Mouse (Mus musculus) cerebellum, adult 2 months (tissue): Measurements from ENCODE around the gene Dcpp3. TPM values are rescaled to one million over a fixed set of nuclear protein-coding genes. Genes with fewer than 3 reads are reported as not detected.
"Not testable (repeated sequence)": the region's sequence is repeated elsewhere in the genome, so short reads cannot be mapped to it uniquely, and the experiment has no call there.

Experiments
- DNase-seq, 2 experiments: peaks; one replicate each; pipeline ENCODE4 v3.0.0; 2021
- H3K27ac ChIP-seq: fragments of 200-500 bp; 2 replicates; pipeline ENCODE4 v1.5.1; 2012; ENCODE audit warnings: low read length, control low read depth, inconsistent platforms; ENCODE audit not compliant: insufficient read depth
- H3K27me3 ChIP-seq: fragments of 200-500 bp; 2 replicates; pipeline ENCODE4 v1.6.1; 2012; ENCODE audit warnings: inconsistent platforms, mild to moderate bottlenecking, low read length, moderate library complexity; ENCODE audit not compliant: control insufficient read depth, insufficient read depth
- H3K4me1 ChIP-seq: fragments of 200-500 bp; 2 replicates; pipeline ENCODE4 v1.6.1; 2011; ENCODE audit warnings: low read length; ENCODE audit not compliant: control insufficient read depth, insufficient read depth
- H3K4me3 ChIP-seq: fragments of 200-500 bp; replicated peaks from 2 replicates; pipeline ENCODE3; 2011; ENCODE audit warnings: mild to moderate bottlenecking, low read depth, low read length, control low read depth; ENCODE audit not compliant: insufficient read depth
- CTCF ChIP-seq: fragments of 200-500 bp; IDR thresholded peaks from 2 replicates; pipeline ENCODE4 v1.5.1; 2011; ENCODE audit warnings: low read depth, mild to moderate bottlenecking, control low read depth, low read length, moderate library complexity, borderline replicate concordance; ENCODE audit not compliant: insufficient read depth
- POLR2A ChIP-seq: fragments of 200-500 bp; IDR thresholded peaks from 2 replicates; pipeline ENCODE4 v1.6.1; 2011; ENCODE audit warnings: low read length, control low read depth, borderline replicate concordance; ENCODE audit not compliant: insufficient read depth
- WGBS: fragments of 180-500 bp; shearing (Covaris S2); methylation state at CpG from one replicate; pipeline ENCODE4 v1.1.7; 2018; 5-methylcytosine and 5-hydroxymethylcytosine counted together
- polyA plus RNA-seq: library from polyadenylated mRNA; depleted of rRNA; stranded (reverse); fragments of >200 nt; gene quantifications from 2 replicates; pipeline ENCODE4 v1.2.3, GENCODE M21; 2012; rRNA removed

Dcpp3 gene
- polyA plus RNA-seq: not detected in 2 replicates

DNA sequence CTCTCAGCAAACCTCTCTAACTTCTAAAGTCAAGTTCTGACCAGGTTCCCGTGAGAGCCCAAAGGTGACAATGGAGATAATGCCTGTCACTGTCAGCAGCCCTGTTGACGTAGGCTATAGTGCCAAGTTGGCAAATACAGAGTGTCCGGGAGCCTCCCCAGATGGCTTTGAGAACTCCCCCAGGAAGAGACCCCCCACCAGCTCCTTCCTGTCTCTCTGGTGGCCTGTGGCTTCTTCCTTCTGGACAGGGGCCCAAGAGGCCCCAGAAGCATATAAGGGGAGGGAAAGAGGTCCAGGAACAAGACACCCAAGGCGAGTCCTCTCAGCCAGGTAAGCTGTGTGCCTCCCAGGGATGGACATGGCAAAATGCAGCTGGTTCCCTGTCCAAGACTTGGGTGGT lies at the start of gene Dcpp3:
Gene Dcpp3, plus strand, starts transcription at position 301 of the 400 bp plus-strand sequence.
- not testable (repeated sequence) for H3K27me3 ChIP-seq, DNase-seq, H3K4me3 ChIP-seq, H3K4me1 ChIP-seq, H3K27ac ChIP-seq
- WGBS: 46% methylated on average over 4 of the region's 4 CpGs

- Histone ChIP-seq H3K4me3 (no peak within 1 kb of the TSS), H3K27ac (no peak within 1 kb of the TSS), H3K4me1 (no peaks in the 10 kb centered on the region), H3K27me3 (no peaks in the 10 kb centered on the region)
- TF ChIP-seq CTCF: no peak
- TF ChIP-seq POLR2A: no peak
- DNase-seq: no peak
- WGBS: 83% methylated on average over 15 of the region's 15 CpGs
Observed at GRCm38 (mm10) chr17:23867756-23868155, 49.5 kb upstream of the Dcpp3 start, which contains the start of gene Prss21. Gene Prss21 (plus strand): TSS chr17:23868056.

- 90% methylated on average over 11 of the region's 11 CpGs for WGBS
- Histone ChIP-seq H3K27ac (no peak overlapping the region), H3K4me1 (no peaks in the 10 kb centered on the region), H3K4me3 (no peak overlapping the region), H3K27me3 (no peaks in the 10 kb centered on the region)
- DNase-seq: no peak
- TF ChIP-seq POLR2A: no peak
- no peak for TF ChIP-seq CTCF
Observed at GRCm38 (mm10) chr17:23868513-23868912, 48.7 kb upstream of the Dcpp3 start.

DNA sequence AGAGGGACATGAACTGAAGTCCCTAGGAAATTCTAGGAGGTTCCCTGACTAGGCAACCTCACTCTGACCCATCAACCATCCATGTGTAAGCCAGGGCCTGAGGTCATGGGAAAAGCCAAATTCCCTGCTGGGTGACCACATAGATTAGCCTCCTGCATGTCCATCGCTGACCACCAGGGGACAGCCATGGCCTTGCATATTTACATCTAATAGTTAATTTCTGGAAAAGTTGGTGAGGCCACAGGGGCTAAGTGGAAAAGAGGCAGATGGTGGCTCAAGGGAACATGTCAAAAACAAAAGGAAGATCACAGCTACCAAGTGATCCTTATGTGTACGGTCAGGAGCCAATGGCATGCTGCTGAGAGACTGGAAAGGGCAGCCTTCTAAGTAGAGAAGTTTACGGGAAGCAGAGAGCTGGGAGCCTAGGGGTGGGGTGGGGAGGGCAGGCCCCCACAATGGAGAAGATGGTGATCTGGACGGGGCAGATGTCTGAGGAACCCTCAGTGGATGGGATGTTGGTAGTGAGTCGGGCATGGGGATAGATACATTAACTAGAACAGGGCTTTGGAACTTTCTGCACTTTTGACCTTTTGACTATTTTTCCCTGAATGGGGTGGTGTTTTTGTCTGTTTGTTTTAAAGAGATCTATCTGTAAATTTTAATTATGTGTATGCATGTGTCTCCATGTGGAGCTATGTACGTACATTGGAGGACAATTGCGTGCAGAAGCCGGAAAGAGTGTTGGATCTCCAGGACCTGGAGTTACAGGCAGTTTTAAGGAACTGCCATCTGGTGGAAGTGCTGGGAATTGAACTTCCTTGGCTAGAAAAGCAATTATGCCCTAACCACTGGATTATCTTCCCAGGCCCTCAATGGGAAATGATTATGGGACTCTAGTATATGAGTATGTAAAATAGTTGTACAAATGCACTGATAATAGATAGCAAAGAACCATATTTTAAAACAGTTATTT lies 43.1 kb upstream of the Dcpp3 start:
- 27% methylated on average over 8 of the region's 8 CpGs for WGBS
- no peaks in the 10 kb centered on the region for H3K27me3 ChIP-seq
- peak; percentile 78 for TF ChIP-seq CTCF
- TF ChIP-seq POLR2A: no peak
- H3K4me1 ChIP-seq: no peaks in the 10 kb centered on the region
- DNase-seq: peak; percentile 37 to 55
- no peak overlapping the region for H3K4me3 ChIP-seq
- H3K27ac ChIP-seq: no peak overlapping the region

GRCm38 (mm10) chr17:23876741-23877140 lies 40.5 kb upstream of the Dcpp3 start:
- peak in 1 of 2 experiments; percentile 10 for DNase-seq

DNA sequence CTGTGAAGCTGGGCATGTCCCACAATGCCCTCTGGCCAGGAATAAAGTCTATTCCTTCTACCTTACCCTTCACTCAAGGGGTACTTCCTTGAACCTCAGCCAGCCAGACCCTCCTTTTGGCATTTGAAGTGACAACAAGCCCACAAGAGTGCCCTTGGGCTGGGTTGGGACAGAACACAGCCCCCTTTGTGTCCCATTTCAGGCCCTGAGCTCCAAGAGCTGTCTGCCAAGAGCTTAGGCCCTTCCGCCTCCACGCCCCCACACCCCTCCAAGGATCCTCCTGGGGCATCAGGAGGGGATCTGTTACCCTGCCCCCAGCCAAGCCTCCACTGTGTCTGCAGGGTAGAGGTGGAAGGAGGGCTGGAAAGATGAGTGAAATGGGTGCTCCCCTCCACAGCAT lies 40.1 kb upstream of the Dcpp3 start:
- no peaks in the 10 kb centered on the region for H3K27me3 ChIP-seq
- H3K4me3 ChIP-seq: no peak overlapping the region
- H3K4me1 ChIP-seq: no peaks in the 10 kb centered on the region
- H3K27ac ChIP-seq: no peak overlapping the region
- TF ChIP-seq POLR2A: no peak
- no peak for TF ChIP-seq CTCF
- no peak for DNase-seq
- WGBS: 59% methylated on average over 2 of the region's 2 CpGs

More at GRCm38 (mm10) chr17:23876741-23877140, 40.5 kb upstream of the Dcpp3 start:
- Histone ChIP-seq H3K27me3 (no peaks in the 10 kb centered on the region), H3K4me3 (no peak overlapping the region), H3K4me1 (no peaks in the 10 kb centered on the region), H3K27ac (no peak overlapping the region; the same call in 1 of the 2 replicates)
- WGBS: 29% methylated on average over 3 of the region's 3 CpGs
- TF ChIP-seq POLR2A (no peak), CTCF (no peak)

DNA sequence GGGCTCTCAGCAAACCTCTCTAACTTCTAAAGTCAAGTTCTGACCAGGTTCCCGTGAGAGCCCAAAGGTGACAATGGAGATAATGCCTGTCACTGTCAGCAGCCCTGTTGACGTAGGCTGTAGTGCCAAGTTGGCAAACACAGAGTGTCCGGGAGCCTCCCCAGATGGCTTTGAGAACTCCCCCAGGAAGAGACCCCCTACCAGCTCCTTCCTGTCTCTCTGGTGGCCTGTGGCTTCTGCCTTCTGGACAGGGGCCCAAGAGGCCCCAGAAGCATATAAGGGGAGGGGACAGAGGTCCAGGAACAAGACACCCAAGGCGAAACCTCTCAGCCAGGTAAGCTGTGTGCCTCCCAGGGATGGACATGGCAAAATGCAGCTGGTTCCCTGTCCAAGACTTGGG lies 36.7 kb upstream of the Dcpp3 start, which contains the start of the genes Dcpp1 and Dcpp2:
Gene Dcpp1, plus strand, starts transcription at position 301 of the 400 bp plus-strand sequence.
Gene Dcpp2, plus strand, starts transcription at position 305 of the 400 bp plus-strand sequence.
- not testable (repeated sequence) for H3K27ac ChIP-seq, DNase-seq, H3K4me3 ChIP-seq, H3K27me3 ChIP-seq, H3K4me1 ChIP-seq
- WGBS: 36% methylated on average over 4 of the region's 4 CpGs

GRCm38 (mm10) chr17:23924531-23925007 lies 7.3 kb downstream of the Dcpp3 start:
- H3K27me3 ChIP-seq: no peaks in the 10 kb centered on the region
- H3K27ac ChIP-seq: peak overlapping the region; percentile 14
- no peaks in the 10 kb centered on the region; the same call in 1 of the 2 replicates for H3K4me1 ChIP-seq
- under 1% methylated on average over 29 of the region's 29 CpGs for WGBS
- peak; percentile 57 for TF ChIP-seq POLR2A
- no peak for TF ChIP-seq CTCF
- H3K4me3 ChIP-seq: peak overlapping the region; percentile 54
- peak; percentile 93 to 95 for DNase-seq
